Mouse (Mus musculus) stomach, embryonic 16.5 days (tissue): ENCODE measurements around the gene Rnf213. TPM values are rescaled to one million over a fixed set of nuclear protein-coding genes. Genes with fewer than 3 reads are reported as not detected.

Experiments used
- ATAC-seq: fragments of 200-750 bp; cut with Nextera tagmentation; 2 replicates; pipeline ENCODE4 v1.8.0; 2017; ENCODE audit warnings: moderate number of reproducible peaks, moderate TSS enrichment; ENCODE audit not compliant: insufficient read depth, low FRiP score
- H3K27ac ChIP-seq: fragments of 300-500 bp; sonication (generic); 2 replicates; pipeline ENCODE4 v1.5.1; 2014; ENCODE audit warnings: low read length
- H3K27me3 ChIP-seq: fragments of 300-500 bp; sonication (generic); 2 replicates; pipeline ENCODE4 v1.6.1; 2014; ENCODE audit warnings: low read length, control low read depth, mixed read lengths; ENCODE audit not compliant: control insufficient read depth, insufficient read depth
- H3K36me3 ChIP-seq: fragments of 300-500 bp; sonication (generic); 2 replicates; pipeline ENCODE4 v1.6.1; 2014; ENCODE audit warnings: low read length; ENCODE audit not compliant: control insufficient read depth, insufficient read depth
- H3K4me1 ChIP-seq: fragments of 300-500 bp; sonication (generic); 2 replicates; pipeline ENCODE4 v1.6.1; 2014; ENCODE audit warnings: low read length, control low read depth, mixed read lengths; ENCODE audit not compliant: control insufficient read depth, insufficient read depth
- H3K4me2 ChIP-seq: fragments of 300-500 bp; sonication (generic); 2 replicates; pipeline ENCODE4 v1.6.1; 2014; ENCODE audit warnings: low read depth, low read length, mixed read lengths
- H3K4me3 ChIP-seq: fragments of 300-500 bp; sonication (generic); replicated peaks from 2 replicates; pipeline ENCODE4 v1.5.1; 2014; ENCODE audit warnings: mild to moderate bottlenecking, low read length
- H3K9ac ChIP-seq: fragments of 300-500 bp; sonication (generic); 2 replicates; pipeline ENCODE4 v1.6.1; 2014; ENCODE audit warnings: low read length
- H3K9me3 ChIP-seq: fragments of 300-500 bp; sonication (generic); replicated peaks from 2 replicates; pipeline ENCODE4 v1.6.1; 2016; ENCODE audit warnings: low read length, control low read depth; ENCODE audit not compliant: control insufficient read depth
- WGBS: fragments of 180-500 bp; shearing (Covaris S2); extraction: QIAGEN DNeasy Blood & Tissue Kit; methylation state at CpG from one replicate; pipeline ENCODE4 v1.1.7; 2014; 5-methylcytosine and 5-hydroxymethylcytosine counted together
- polyA plus RNA-seq: library from polyadenylated mRNA; unstranded; fragments of >200 nt; fragmentation: Nextera tagmentation; extraction: Ambion mirVana; gene quantifications from 2 replicates; pipeline ENCODE4 v1.2.1, GENCODE M21; 2015

Rnf213 gene
- polyA plus RNA-seq, 1 experiment from 2014 or later = 7.3 TPM

GRCm38 (mm10) chr11:119499297-119499696 lies 106.4 kb downstream of the Rnf213 start:
- Histone ChIP-seq H3K36me3 (peaks cover 5% of the 10 kb centered on the region; the same call in 1 of the 2 replicates), H3K27me3 (no peaks in the 10 kb centered on the region), H3K9ac (no peak overlapping the region), H3K27ac (no peak overlapping the region), H3K4me2 (no peak overlapping the region), H3K4me3 (no peak overlapping the region), H3K4me1 (no peaks in the 10 kb centered on the region), H3K9me3 (no peaks in the 10 kb centered on the region)
- no peak for ATAC-seq
- WGBS = 93% methylated on average over 4 of the region's 4 CpGs

GRCm38 (mm10) chr11:119500011-119500410 lies 107.1 kb downstream of the Rnf213 start:
- peaks cover 8% of the 10 kb centered on the region; the same call in 1 of the 2 replicates for H3K36me3 ChIP-seq
- 76% methylated on average over 2 of the region's 2 CpGs for WGBS

GRCm38 (mm10) chr11:119503675-119504074 lies 110.8 kb downstream of the Rnf213 start:
- no peaks in the 10 kb centered on the region for H3K27me3 ChIP-seq
- ATAC-seq = peak; percentile 48; the same call in 1 of the 2 replicates
- peaks cover 20% of the 10 kb centered on the region; the same call in 1 of the 2 replicates for H3K36me3 ChIP-seq
- no peak overlapping the region for H3K27ac ChIP-seq
- no peak overlapping the region for H3K4me2 ChIP-seq
- H3K4me3 ChIP-seq = no peak overlapping the region
- no peak overlapping the region for H3K9ac ChIP-seq
- no peaks in the 10 kb centered on the region for H3K9me3 ChIP-seq
- H3K4me1 ChIP-seq = no peaks in the 10 kb centered on the region

More at GRCm38 (mm10) chr11:119500011-119500410, 107.1 kb downstream of the Rnf213 start:
- Histone ChIP-seq H3K4me3 (no peak overlapping the region), H3K27me3 (no peaks in the 10 kb centered on the region), H3K27ac (no peak overlapping the region), H3K4me1 (no peaks in the 10 kb centered on the region), H3K9ac (no peak overlapping the region), H3K9me3 (no peaks in the 10 kb centered on the region), H3K4me2 (no peak overlapping the region)
- ATAC-seq = no peak

GRCm38 (mm10) chr11:119506386-119506785 lies 113.5 kb downstream of the Rnf213 start:
- Histone ChIP-seq H3K4me2 (no peak overlapping the region), H3K9ac (no peak overlapping the region), H3K36me3 (peaks cover 20% of the 10 kb centered on the region; the same call in 1 of the 2 replicates), H3K4me1 (no peaks in the 10 kb centered on the region), H3K9me3 (no peaks in the 10 kb centered on the region), H3K27ac (no peak overlapping the region), H3K4me3 (no peak overlapping the region), H3K27me3 (no peaks in the 10 kb centered on the region)
- 74% methylated on average over 4 of the region's 4 CpGs for WGBS
- no peak for ATAC-seq

GRCm38 (mm10) chr11:119507772-119508171 lies 114.9 kb downstream of the Rnf213 start:
- no peak overlapping the region for H3K4me3 ChIP-seq
- H3K9ac ChIP-seq = no peak overlapping the region
- peaks cover 15% of the 10 kb centered on the region; the same call in 1 of the 2 replicates for H3K36me3 ChIP-seq
- H3K4me1 ChIP-seq = no peaks in the 10 kb centered on the region
- H3K27ac ChIP-seq = no peak overlapping the region
- no peaks in the 10 kb centered on the region for H3K27me3 ChIP-seq
- ATAC-seq = no peak
- H3K4me2 ChIP-seq = no peak overlapping the region
- 80% methylated on average over 8 of the region's 8 CpGs for WGBS
- no peaks in the 10 kb centered on the region for H3K9me3 ChIP-seq

GRCm38 (mm10) chr11:119509165-119509776 lies 116.4 kb downstream of the Rnf213 start:
- Histone ChIP-seq H3K9ac (no peak overlapping the region), H3K4me3 (no peak overlapping the region), H3K4me1 (no peaks in the 10 kb centered on the region), H3K9me3 (no peaks in the 10 kb centered on the region), H3K27ac (no peak overlapping the region), H3K36me3 (peaks cover 15% of the 10 kb centered on the region; the same call in 1 of the 2 replicates), H3K4me2 (no peak overlapping the region), H3K27me3 (0 out of 2 replicates have a peak, but pooled peaks cover 3% of the 10 kb centered on the region)
- 62% methylated on average over 5 of the region's 5 CpGs for WGBS
- no peak for ATAC-seq

GRCm38 (mm10) chr11:119513038-119513659 lies 120.2 kb downstream of the Rnf213 start:
- no peak overlapping the region for H3K9ac ChIP-seq
- H3K27me3 ChIP-seq = peaks cover 11% of the 10 kb centered on the region; the same call in 1 of the 2 replicates
- H3K4me3 ChIP-seq = no peak overlapping the region
- no peaks in the 10 kb centered on the region for H3K9me3 ChIP-seq
- no peaks in the 10 kb centered on the region; the same call in 1 of the 2 replicates for H3K4me1 ChIP-seq
- ATAC-seq = no peak
- no peak overlapping the region for H3K4me2 ChIP-seq
- 30% methylated on average over 9 of the region's 9 CpGs for WGBS
- no peak overlapping the region for H3K27ac ChIP-seq
- no peaks in the 10 kb centered on the region for H3K36me3 ChIP-seq

GRCm38 (mm10) chr11:119514108-119514860 lies 121.4 kb downstream of the Rnf213 start:
- Histone ChIP-seq H3K4me1 (no peaks in the 10 kb centered on the region; the same call in 1 of the 2 replicates), H3K27ac (no peak overlapping the region), H3K4me2 (no peak overlapping the region), H3K36me3 (no peaks in the 10 kb centered on the region), H3K9me3 (no peaks in the 10 kb centered on the region), H3K27me3 (peaks cover 11% of the 10 kb centered on the region; the same call in 1 of the 2 replicates), H3K9ac (no peak overlapping the region), H3K4me3 (no peak overlapping the region)
- no peak for ATAC-seq
- WGBS = 52% methylated on average over 16 of the region's 16 CpGs
